Mouse (Mus musculus) lung, postnatal 4 days (tissue): ENCODE results near the gene Rapgef5.

Source experiments
- DNase-seq, 2 experiments: peaks; one replicate each; pipeline ENCODE4 v3.0.0; 2021

Gene Rapgef5

GRCm38 (mm10) chr12:117727481-117728177, 211.3 kb downstream of the Rapgef5 start:
- DNase-seq: no peak

- DNase-seq: no peak
Measured at GRCm38 (mm10) chr12:117728178-117728611, 211.9 kb downstream of the Rapgef5 start.

GRCm38 (mm10) chr12:117733611-117734010, 217.3 kb downstream of the Rapgef5 start:
- no peak for DNase-seq

GRCm38 (mm10) chr12:117736130-117736529, 219.9 kb downstream of the Rapgef5 start:
- DNase-seq: no peak

GRCm38 (mm10) chr12:117736928-117737327, 220.6 kb downstream of the Rapgef5 start:
- no peak for DNase-seq

GRCm38 (mm10) chr12:117737332-117738031, 221.2 kb downstream of the Rapgef5 start:
- DNase-seq: no peak

GRCm38 (mm10) chr12:117742487-117742886, 226.2 kb downstream of the Rapgef5 start:
- DNase-seq: no peak

- DNase-seq: peak in 1 of 2 experiments; percentile 39
Measured at GRCm38 (mm10) chr12:117744580-117745483, 228.6 kb downstream of the Rapgef5 start.

GRCm38 (mm10) chr12:117746611-117747010, 230.3 kb downstream of the Rapgef5 start:
- no peak for DNase-seq

GRCm38 (mm10) chr12:117751045-117751444, 234.8 kb downstream of the Rapgef5 start:
- DNase-seq: no peak

- DNase-seq: peak; percentile 58 to 62
Measured at GRCm38 (mm10) chr12:117751520-117752383, 235.5 kb downstream of the Rapgef5 start.

GRCm38 (mm10) chr12:117756010-117756409, 239.7 kb downstream of the Rapgef5 start:
- DNase-seq: peak; percentile 59 to 62

GRCm38 (mm10) chr12:117760373-117760772, 244.1 kb downstream of the Rapgef5 start:
- DNase-seq: no peak

GRCm38 (mm10) chr12:117760846-117761245, 244.6 kb downstream of the Rapgef5 start:
- no peak for DNase-seq

- DNase-seq: peak; percentile 42 to 44
Measured at GRCm38 (mm10) chr12:117761698-117762097, 245.4 kb downstream of the Rapgef5 start.

GRCm38 (mm10) chr12:117763247-117763646, 247.0 kb downstream of the Rapgef5 start:
- DNase-seq: peak; percentile 57 to 76

GRCm38 (mm10) chr12:117764839-117765238, 248.6 kb downstream of the Rapgef5 start:
- peak; percentile 33 to 82 for DNase-seq

- DNase-seq: peak; percentile 56 to 78
Measured at GRCm38 (mm10) chr12:117769113-117769512, 252.8 kb downstream of the Rapgef5 start.

GRCm38 (mm10) chr12:117770211-117770610, 253.9 kb downstream of the Rapgef5 start:
- peak in 1 of 2 experiments; percentile 46 for DNase-seq

- DNase-seq: no peak
Measured at GRCm38 (mm10) chr12:117771156-117771555, 254.9 kb downstream of the Rapgef5 start.

- DNase-seq: peak; percentile 48 to 75
Measured at GRCm38 (mm10) chr12:117772638-117773037, 256.4 kb downstream of the Rapgef5 start.

GRCm38 (mm10) chr12:117776841-117777240, 260.6 kb downstream of the Rapgef5 start:
- DNase-seq: no peak
